Mouse (Mus musculus): Measurements from ENCODE around the gene Fnbp1.

Gene Fnbp1

GRCm38 (mm10) chr2:31024618-31025370 is 117.0 kb downstream of the Fnbp1 start:
- peak; percentile 85 for DNase-seq (ENCODE audit: low spot score)

GRCm38 (mm10) chr2:31023940-31024339 is 117.9 kb downstream of the Fnbp1 start:
- no peak for DNase-seq (ENCODE audit: low spot score)

GRCm38 (mm10) chr2:31020202-31020601 is 121.6 kb downstream of the Fnbp1 start:
- DNase-seq (ENCODE audit: low spot score) = no peak

GRCm38 (mm10) chr2:31019011-31019410 is 122.8 kb downstream of the Fnbp1 start:
- no peak for DNase-seq (ENCODE audit: low spot score)

GRCm38 (mm10) chr2:31018519-31018918 is 123.3 kb downstream of the Fnbp1 start:
- no peak for DNase-seq (ENCODE audit: low spot score)

- DNase-seq (ENCODE audit: low spot score) = no peak
These were observed 124.0 kb downstream of the Fnbp1 start for GRCm38 (mm10) chr2:31017625-31018317.

GRCm38 (mm10) chr2:31013371-31014120 is 128.3 kb downstream of the Fnbp1 start:
- DNase-seq (ENCODE audit: low spot score) = no peak

- no peak for DNase-seq (ENCODE audit: low spot score)
These were observed 134.6 kb downstream of the Fnbp1 start for GRCm38 (mm10) chr2:31007208-31007607.

- no peak for DNase-seq (ENCODE audit: low spot score)
These were observed 135.4 kb downstream of the Fnbp1 start for GRCm38 (mm10) chr2:31006434-31006833.

- no peak for DNase-seq (ENCODE audit: low spot score)
These were observed 136.4 kb downstream of the Fnbp1 start for GRCm38 (mm10) chr2:31005453-31005852.

GRCm38 (mm10) chr2:31002857-31003256 is 139.0 kb downstream of the Fnbp1 start:
- DNase-seq (ENCODE audit: low spot score) = no peak

GRCm38 (mm10) chr2:30998443-30999260 is 143.2 kb downstream of the Fnbp1 start:
- DNase-seq (ENCODE audit: low spot score) = no peak

- DNase-seq (ENCODE audit: low spot score) = no peak
These were observed 146.3 kb downstream of the Fnbp1 start for GRCm38 (mm10) chr2:30995432-30995996.

GRCm38 (mm10) chr2:30994853-30995252 is 147.0 kb downstream of the Fnbp1 start:
- DNase-seq (ENCODE audit: low spot score) = no peak

- no peak for DNase-seq (ENCODE audit: low spot score)
These were observed 151.6 kb downstream of the Fnbp1 start for GRCm38 (mm10) chr2:30990221-30990620.

- DNase-seq (ENCODE audit: low spot score) = no peak
These were observed 156.4 kb downstream of the Fnbp1 start for GRCm38 (mm10) chr2:30985111-30986020.

GRCm38 (mm10) chr2:30983024-30983423 is 158.8 kb downstream of the Fnbp1 start:
- peak; percentile 9 for DNase-seq (ENCODE audit: low spot score)

- peak; percentile 100 for DNase-seq (ENCODE audit: low spot score)
These were observed 159.9 kb downstream of the Fnbp1 start, which contains the start of the genes BC005624 and Usp20 for GRCm38 (mm10) chr2:30981790-30982513. TSS of gene BC005624 (minus strand) at chr2:30982201. TSS of gene Usp20 (plus strand) at chr2:30982279.
